Mouse (Mus musculus) heart, adult 2 months (tissue): ENCODE results near the gene Sprn.

Experiments
- CTCF ChIP-seq: fragments of 200-600 bp; IDR thresholded peaks from 2 replicates; pipeline ENCODE4 v1.8.1; 2022; ENCODE audit warnings: antibody characterized with exemption, mild to moderate bottlenecking, moderate library complexity
- EP300 ChIP-seq: fragments of 200-500 bp; IDR thresholded peaks from 2 replicates; pipeline ENCODE4 v1.6.1; 2011; ENCODE audit warnings: low read depth, low read length, control low read depth; ENCODE audit not compliant: insufficient read depth
- POLR2A ChIP-seq: fragments of 200-500 bp; IDR thresholded peaks from 2 replicates; pipeline ENCODE4 v1.6.1; 2011; ENCODE audit warnings: mild to moderate bottlenecking, low read depth, low read length, control low read depth; ENCODE audit not compliant: insufficient read depth

DNA sequence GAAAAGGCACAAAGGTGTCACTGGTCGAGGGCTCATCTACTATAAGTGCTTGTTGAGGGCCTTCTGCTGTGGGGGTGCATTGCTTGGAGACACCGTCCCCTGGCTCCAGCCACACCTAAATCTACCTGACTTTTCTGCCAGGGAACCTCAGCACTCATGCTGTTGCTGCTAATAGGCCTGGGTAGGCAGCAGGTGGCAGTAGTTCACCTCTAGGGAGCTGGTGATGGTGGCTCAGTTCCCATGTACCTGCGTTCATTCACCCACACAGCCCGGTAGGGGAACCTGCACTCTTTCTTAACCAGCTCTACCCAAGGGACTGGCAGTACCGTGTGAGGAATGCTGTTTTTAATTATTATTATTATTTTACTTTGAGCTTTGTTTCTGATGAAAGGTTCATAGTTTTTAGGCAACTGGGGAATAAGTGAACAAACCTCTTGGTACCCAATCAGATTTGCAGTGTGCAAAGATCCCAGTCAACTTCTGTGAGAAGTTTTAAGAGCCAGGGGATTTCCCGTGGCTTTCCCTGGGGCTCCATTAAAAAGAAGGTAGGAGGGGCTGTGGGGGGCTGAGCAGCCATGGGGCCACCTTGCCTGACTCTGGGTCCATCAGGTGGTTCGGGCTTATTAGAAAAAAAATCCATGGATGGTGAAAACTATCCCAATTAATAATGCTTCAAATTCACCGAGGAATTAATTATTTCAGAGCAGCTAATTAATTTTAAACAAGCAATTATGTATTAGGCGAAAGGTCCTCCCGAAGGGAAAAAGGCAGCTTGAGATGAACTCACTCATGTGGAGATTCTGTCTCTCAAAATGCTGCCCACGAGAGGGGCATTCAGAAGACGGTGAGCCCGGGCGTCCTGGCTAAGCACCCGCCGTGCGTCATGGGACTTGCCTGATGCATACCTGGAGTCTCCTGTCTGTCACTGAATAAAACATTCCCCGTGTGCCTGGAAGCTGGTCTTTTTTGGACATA lies 32.3 kb upstream of the Sprn start:
- TF ChIP-seq CTCF (no peak), EP300 (no peak), POLR2A (no peak)
